Mouse (Mus musculus) embryo, embryonic 10.5 days (tissue): ENCODE measurements at regions not wholly inside any gene's neighbourhood (a gene's known extent, or its start where the extent isn't known, plus 50 kb on each side); places are given as distances from the start of the nearest gene placed in this dataset.
A peak's percentile ranks its signal among the peaks of the same experiment; 100 is the strongest.

Experiments used
- DNase-seq: peaks from one replicate; pipeline ENCODE4 v3.0.0-alpha.2; 2015; ENCODE audit warnings: low spot score

GRCm38 (mm10) chr8:62752725-62753430 lies 197.9 kb upstream of the Spock3 start:
- peak; percentile 1 for DNase-seq

- DNase-seq, result peak; percentile 34
These were observed 177.0 kb upstream of the Spock3 start for GRCm38 (mm10) chr8:62773766-62774165.

- DNase-seq, result no peak
These were observed 146.3 kb upstream of the Spock3 start for GRCm38 (mm10) chr8:62804467-62804866.
